Mouse (Mus musculus): Measurements from ENCODE around the gene Hoxc9. TPM values are rescaled to one million over a fixed set of nuclear protein-coding genes. Genes with fewer than 3 reads are reported as not detected.

Gene Hoxc9
- total RNA-seq, 2 experiments from 2014 or later = not detected

DNA sequence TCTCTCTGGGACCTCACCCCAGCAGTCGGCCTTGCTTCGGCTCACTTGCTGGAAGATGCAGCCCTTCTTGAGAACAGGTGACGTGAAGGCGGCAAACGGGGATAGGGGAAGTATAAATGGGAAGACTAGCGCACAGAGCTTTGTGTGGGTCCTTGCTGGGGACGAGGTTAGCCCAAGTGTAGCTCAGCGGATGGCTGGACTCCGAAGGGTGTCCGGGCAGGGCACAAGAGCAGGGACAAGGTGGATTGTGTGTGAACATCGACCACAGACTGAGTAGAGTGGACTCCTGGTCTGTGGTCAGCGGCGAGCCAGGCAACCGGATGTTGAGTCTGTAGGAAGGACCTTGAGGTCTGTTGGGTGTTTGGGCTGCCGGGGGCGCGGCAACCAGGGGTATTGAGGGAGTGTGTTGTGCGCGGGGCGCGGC, 539 bp upstream of the Hoxc9 start:
- H3K27ac ChIP-seq = no peak overlapping the region
- DNase-seq (ENCODE audit: low spot score in 2 of 2) = no peak
- TF ChIP-seq CTCF (conservative IDR thresholded peaks at IDR 0.05) = no peak
- no peak overlapping the region for H3K4me3 ChIP-seq

DNA sequence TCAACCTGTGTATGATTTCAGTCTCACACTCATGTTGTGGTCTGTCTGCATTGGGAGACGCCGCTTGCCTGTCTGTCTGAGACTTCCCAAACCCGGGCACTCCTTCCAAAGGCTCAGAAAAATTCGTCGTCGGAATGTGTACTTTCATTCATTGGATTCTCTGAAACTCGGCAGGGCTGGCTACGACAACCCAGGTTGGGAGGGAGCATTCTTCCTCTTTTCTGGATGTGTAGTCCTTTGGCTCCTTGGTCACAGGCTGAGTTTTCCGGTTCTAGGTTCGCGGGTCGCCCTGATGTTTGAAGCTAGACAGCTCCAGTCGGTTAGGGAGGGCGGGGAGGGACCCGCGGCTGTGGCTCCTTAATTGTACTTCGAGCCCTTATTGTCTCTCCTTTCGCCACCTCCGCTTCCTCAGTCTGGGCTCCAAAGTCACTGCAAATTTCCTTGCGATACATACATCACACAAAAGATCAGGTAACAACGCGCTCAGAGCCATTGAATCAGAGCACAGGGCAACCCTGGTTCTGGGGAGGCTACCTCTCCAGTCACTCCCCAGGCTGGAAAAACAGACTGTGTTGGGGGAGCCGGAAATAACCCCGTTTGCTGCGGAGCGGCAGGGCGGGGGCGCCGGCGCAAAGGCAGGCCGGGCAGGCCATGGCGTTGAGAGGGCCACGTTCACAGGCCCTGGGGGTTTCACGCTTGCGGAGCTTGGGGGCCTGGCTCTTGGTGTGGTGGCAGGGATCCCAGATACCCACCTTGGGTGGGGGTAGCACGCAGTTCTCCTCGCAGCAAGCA, 588 bp downstream of the Hoxc9 start:
- DNase-seq (ENCODE audit: low spot score in 2 of 2) = no peak
- TF ChIP-seq CTCF (conservative IDR thresholded peaks at IDR 0.05) = no peak
- Histone ChIP-seq H3K4me3 (no peak overlapping the region), H3K27ac (no peak overlapping the region)

DNA sequence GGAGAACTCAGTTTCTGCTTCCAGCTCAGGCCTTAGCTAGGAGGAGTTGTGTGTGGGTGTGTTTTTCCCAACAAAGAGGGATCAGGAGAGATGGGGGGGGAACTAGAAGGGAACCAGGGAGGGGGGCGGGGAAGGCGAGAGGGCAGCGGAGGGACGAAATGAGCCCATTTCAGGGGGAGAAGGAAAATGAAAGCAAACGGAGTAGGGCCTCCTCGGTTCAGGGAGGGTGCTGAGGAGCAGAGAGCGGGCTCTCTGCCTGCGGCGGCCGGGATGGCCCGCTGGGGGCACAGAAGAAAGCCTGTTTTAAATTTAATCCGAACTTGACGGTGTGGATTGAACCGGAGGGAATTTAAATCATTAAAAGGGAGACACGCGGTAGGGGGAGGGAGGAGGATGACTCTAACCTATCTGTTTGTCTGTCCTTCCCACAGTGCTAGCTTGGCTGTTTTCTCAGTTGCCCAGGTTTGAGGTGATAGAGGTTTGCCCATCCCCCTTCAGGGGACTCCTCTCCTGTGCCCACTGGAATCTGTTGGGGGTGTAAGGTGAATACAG, 1.3 kb downstream of the Hoxc9 start:
- no peak for DNase-seq (ENCODE audit: low spot score in 2 of 2)
- Histone ChIP-seq H3K27ac (no peak overlapping the region), H3K4me3 (no peak overlapping the region)
- no peak for TF ChIP-seq CTCF (conservative IDR thresholded peaks at IDR 0.05)

DNA sequence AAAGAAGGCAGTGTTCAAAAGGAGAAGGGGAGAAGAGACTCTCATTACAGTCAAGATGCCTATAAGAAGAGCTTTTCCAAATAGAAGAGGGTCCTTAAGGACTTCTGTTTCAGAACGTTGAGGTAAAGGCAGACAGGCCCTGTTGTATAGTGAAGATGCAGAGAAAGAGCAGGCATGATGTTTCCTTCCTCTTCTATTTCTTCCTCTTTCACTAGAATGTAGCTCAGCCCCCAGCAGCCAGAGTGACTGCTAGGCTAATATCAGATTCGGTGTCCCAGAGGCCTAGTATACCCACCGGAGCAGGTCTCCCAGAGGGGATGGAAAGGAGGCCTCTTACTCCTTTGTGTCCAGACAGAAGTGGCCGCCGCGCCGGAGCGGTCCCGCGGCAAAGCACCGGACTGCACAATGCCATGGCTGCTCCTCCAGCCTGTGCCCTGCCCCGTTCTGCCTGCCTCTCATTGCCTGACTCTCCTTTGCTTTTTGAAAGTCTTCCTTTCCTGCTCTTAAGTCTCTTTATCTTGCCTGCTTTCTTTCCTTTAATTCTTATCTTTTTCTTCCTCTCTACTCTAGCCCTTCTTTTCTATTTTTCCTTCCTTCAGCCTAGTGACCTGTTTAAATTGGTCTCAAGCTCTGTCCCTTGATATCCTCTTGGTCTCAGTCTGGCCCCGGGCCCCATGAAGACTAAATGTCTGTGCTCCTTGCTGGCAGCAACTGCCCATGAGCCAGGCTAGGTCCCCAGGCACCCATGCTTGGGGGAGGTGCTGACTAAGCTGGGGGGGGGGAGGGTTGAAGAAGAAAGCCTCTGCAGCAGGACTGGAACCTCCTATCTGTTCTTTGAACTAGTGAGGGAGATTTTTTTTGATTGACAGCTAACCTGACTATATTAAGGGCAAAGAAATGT, 2.6 kb downstream of the Hoxc9 start:
- DNase-seq (ENCODE audit: low spot score in 2 of 2) = no peak
- Histone ChIP-seq H3K4me3 (no peak overlapping the region), H3K27ac (no peak overlapping the region)
- no peak for TF ChIP-seq CTCF (conservative IDR thresholded peaks at IDR 0.05)

DNA sequence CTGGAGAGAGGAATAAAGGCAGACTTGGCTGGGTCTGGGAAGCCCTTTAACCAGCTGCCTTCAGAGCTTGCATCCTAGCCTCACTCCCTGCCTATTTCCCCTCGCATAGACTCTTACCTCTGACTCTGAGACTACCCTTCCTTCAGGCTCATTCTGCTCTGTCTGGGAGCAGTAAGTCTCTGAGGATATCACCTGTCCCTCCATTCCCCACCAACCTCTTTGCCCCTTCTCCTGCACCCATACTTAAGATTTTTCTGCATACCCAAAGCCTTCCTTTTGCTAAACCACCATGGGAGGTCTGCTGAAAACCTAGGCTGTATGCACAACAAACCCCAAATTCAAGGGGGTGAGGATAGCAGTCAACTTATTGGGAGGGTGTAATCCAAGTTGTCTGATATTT, 3.7 kb downstream of the Hoxc9 start:
- no peak for TF ChIP-seq CTCF (conservative IDR thresholded peaks at IDR 0.05)
- no peak overlapping the region for H3K4me3 ChIP-seq
- DNase-seq (ENCODE audit: low spot score in 2 of 2) = no peak
- no peak overlapping the region for H3K27ac ChIP-seq

DNA sequence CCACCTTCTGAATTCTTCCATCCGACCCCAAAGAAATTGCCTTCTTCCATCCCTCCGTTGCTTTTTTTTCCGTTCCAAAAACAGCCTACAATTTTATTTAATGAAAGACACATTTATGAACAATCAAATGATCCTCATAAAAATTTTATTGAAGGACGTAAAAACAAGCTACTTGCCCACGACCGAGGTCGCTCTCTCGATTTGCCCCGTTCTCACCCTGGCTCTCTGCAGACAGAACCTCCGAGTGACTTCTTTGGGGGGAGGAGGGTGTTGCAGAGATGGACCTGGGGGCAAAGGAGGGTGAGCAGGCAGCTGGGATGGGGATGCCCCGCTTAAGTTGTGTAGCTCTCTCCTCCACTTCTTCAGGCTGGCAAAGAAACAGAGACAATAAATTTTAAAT, 4.1 kb downstream of the Hoxc9 start:
- Histone ChIP-seq H3K4me3 (no peak overlapping the region), H3K27ac (no peak overlapping the region)
- no peak for TF ChIP-seq CTCF (conservative IDR thresholded peaks at IDR 0.05)
- no peak for DNase-seq (ENCODE audit: low spot score in 2 of 2)

DNA sequence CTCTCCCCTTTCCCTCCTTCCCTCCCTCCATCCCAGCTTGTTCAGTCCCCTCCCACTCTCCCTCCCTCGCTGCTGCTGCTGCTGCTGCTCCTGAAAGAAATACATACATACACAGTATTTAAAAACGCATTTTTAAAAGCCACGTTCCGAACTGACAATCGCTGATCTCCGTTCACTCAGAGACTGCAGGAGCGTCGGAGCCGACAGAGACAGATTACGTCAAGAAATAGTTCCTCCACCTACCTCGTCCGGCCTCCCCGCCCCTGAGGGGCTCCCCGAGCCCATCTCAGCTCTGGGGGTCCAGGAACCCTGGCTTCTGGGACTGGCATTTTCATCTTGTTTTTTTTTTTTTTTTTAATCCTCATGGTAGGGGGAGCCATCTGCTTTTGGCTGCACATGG, 4.7 kb downstream of the Hoxc9 start:
- DNase-seq (ENCODE audit: low spot score in 2 of 2) = no peak
- Histone ChIP-seq H3K27ac (no peak overlapping the region), H3K4me3 (no peak overlapping the region)
- TF ChIP-seq CTCF (conservative IDR thresholded peaks at IDR 0.05) = no peak

DNA sequence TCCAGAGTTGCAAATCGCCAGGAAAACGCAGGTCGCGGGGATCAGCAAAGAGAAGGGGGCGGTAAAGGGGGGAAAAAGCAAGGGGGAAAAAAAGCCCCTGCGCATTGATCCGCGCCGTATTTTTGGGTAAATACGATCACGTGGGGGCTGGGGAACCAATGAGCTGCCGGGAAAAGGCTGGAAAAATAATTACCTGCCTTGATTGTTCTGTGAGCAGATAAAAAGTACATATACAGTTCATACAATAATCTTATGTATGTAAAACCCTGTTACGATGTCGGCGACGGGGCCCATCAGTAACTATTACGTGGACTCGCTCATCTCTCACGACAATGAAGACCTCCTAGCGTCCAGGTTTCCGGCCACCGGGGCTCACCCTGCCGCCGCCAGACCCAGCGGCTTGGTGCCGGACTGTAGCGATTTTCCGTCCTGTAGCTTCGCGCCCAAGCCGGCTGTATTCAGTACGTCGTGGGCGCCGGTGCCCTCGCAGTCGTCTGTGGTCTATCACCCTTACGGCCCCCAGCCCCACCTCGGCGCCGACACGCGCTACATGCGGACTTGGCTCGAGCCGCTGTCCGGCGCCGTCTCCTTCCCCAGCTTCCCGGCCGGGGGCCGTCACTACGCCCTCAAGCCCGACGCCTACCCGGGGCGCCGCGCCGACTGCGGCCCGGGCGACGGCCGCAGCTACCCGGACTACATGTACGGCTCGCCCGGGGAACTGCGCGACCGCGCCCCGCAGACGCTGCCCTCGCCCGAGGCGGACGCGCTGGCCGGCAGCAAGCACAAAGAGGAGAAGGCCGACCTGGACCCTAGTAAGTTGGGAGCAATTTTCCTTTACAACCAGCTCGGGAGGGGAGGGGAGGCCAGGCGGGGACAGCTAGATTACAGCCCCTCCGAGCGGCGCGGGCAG, 5.4 kb downstream of the Hoxc9 start:
- DNase-seq (ENCODE audit: low spot score in 2 of 2) = no peak
- TF ChIP-seq CTCF (conservative IDR thresholded peaks at IDR 0.05) = no peak
- Histone ChIP-seq H3K4me3 (no peak overlapping the region), H3K27ac (no peak overlapping the region)

DNA sequence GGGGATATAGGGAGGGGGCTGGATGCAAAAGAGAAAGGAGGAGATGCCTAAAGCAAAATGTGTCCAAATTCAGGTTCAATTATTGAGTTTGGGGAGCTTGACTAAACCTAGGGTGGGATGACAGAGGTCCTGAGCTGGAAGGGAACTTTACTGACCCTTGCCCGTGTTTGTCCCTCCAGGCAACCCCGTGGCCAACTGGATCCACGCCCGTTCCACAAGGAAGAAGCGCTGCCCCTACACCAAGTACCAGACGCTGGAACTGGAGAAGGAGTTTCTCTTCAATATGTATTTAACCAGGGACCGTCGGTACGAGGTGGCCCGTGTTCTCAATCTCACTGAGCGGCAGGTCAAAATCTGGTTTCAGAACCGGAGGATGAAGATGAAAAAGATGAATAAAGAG, 7.5 kb downstream of the Hoxc9 start:
- H3K4me3 ChIP-seq = no peak overlapping the region
- no peak overlapping the region for H3K27ac ChIP-seq
- DNase-seq (ENCODE audit: low spot score in 2 of 2) = no peak
- no peak for TF ChIP-seq CTCF (conservative IDR thresholded peaks at IDR 0.05)

DNA sequence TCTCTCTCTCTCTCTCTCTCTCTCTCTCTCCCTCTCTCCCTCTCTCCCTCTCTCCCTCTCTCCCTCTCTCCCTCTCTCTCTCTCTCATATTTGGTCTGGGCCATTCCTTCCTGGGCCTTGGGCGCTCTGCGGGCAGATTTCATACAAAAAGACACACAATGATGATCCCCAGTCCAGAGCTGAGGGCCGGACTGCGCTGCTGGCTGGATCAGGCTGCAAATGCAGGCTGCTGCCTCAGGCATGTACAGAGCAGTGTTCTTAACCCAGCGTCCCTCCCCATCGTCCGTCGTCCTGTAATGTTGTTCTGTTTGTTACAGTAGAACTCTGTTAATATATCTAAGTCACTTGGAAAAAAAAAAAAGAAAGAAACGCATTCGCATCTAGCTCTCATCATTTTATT, 8.3 kb downstream of the Hoxc9 start:
- TF ChIP-seq CTCF (conservative IDR thresholded peaks at IDR 0.05) = no peak
- Histone ChIP-seq H3K27ac (no peak overlapping the region), H3K4me3 (no peak overlapping the region)
- DNase-seq (ENCODE audit: low spot score in 2 of 2) = no peak

DNA sequence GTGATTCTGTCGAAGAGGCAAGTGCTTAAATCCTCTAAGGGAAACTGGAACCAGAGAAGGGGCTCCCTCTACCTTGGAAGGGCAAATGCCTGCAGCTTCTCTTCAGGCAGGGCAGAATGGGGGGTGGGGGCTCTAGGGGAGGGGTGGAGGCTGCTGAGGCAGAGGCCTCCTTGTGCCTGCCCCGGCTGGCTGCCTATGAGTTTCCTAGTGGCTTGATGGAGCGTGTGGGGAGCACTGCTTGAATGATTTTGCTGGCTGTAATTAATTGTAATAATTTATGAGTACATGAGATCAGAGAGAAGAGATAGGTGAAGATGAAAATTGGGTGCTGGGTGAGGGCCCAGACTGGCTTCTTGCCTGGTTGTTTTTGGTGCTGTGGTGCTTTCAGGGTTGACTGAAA, 8.7 kb downstream of the Hoxc9 start:
- no peak overlapping the region for H3K27ac ChIP-seq
- TF ChIP-seq CTCF (conservative IDR thresholded peaks at IDR 0.05) = no peak
- DNase-seq (ENCODE audit: low spot score in 2 of 2) = no peak
- no peak overlapping the region for H3K4me3 ChIP-seq

DNA sequence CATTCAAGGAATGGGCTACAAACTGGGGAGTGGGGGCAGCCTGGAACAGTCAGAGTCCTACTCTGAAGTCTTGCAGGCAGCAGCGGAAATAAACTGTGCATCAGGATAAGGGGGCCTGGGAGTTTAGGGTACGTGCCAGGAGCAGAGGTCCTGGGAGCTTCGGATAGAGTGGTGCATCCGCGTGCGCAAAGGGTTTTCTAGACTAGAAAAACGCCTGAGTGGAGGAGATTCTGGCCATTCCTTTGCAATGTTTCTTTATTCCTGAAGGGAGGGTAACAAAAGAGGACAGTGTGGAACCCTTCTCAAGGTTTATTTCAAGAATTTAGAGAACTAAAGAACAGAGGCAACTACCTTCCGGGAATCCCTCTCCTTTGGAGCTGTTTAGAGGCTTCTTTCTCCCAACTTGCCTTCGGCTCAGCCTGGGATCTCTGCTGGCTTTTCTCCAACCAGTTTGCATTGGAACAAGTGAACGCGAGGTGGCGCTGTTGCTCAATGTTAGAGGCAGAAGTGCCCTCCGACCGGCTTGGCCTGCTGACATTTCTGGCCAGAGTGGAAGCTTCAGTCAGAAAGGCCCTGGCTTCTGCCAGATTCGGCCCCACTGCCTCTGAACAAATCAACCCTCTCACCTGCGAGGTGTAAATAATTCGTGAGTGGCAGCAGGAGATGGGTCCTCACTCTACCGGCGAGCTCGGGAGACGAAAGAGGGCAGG, 11.0 kb downstream of the Hoxc9 start:
- peak; percentile 58 to 87 for DNase-seq (ENCODE audit: low spot score in 2 of 2)
- no peak overlapping the region for H3K27ac ChIP-seq
- peak; percentile 93 for TF ChIP-seq CTCF (conservative IDR thresholded peaks at IDR 0.05)
- H3K4me3 ChIP-seq = no peak overlapping the region

Data from layer of hippocampus, adult 2 months (tissue).